In genomic region chr3:29707467-29707866, GRCm38 (mm10) we compare ENCODE assay signal across 32 mouse cellular contexts.
"Had no signal": no experiment of that assay in that cellular context is flagged by ENCODE, and none has a peak within 500 bp of the region (broad histone marks: within the 10 kb centered on the region; RNA-seq: fewer than 3 reads in every experiment).

No protein-coding gene starts in this region.

- H3K4me3 ChIP-seq: limb, embryonic 10.5 days; limb, embryonic 12.5 days; limb, embryonic 13.5 days; limb, embryonic 15.5 days; liver, embryonic 12.5 days; liver, embryonic 13.5 days; liver, embryonic 15.5 days; lung, embryonic 15.5 days; megakaryocyte, embryonic 14.5 days; midbrain, embryonic 10.5 days; midbrain, embryonic 12.5 days; midbrain, embryonic 13.5 days; midbrain, embryonic 15.5 days; myocyte; neural tube, embryonic 12.5 days had no signal

- ATAC-seq: liver, embryonic 12.5 days; liver, postnatal 0 days; lung, postnatal 0 days; midbrain, embryonic 13.5 days; midbrain, embryonic 15.5 days; midbrain, embryonic 16.5 days had no signal

- H3K4me1 ChIP-seq: limb, embryonic 10.5 days; limb, embryonic 12.5 days; limb, embryonic 13.5 days; limb, embryonic 15.5 days; liver, embryonic 12.5 days; liver, embryonic 13.5 days; liver, embryonic 15.5 days; lung, embryonic 15.5 days; megakaryocyte, embryonic 14.5 days; midbrain, embryonic 12.5 days; midbrain, embryonic 13.5 days; midbrain, embryonic 15.5 days; neural tube, embryonic 12.5 days had no signal

- H3K27ac ChIP-seq: limb, embryonic 10.5 days; limb, embryonic 12.5 days; limb, embryonic 13.5 days; limb, embryonic 15.5 days; liver, embryonic 12.5 days; liver, embryonic 13.5 days; liver, embryonic 14.5 days; liver, embryonic 15.5 days; lung, embryonic 15.5 days; macrophage; midbrain, embryonic 10.5 days; midbrain, embryonic 12.5 days; midbrain, embryonic 13.5 days; midbrain, embryonic 15.5 days; neural tube, embryonic 12.5 days had no signal

- H3K4me2 ChIP-seq: limb, embryonic 12.5 days; limb, embryonic 13.5 days; limb, embryonic 15.5 days; liver, embryonic 11.5 days; liver, embryonic 12.5 days; liver, embryonic 13.5 days; liver, embryonic 15.5 days; lung, embryonic 14.5 days; lung, embryonic 15.5 days; midbrain, embryonic 11.5 days; midbrain, embryonic 12.5 days; midbrain, embryonic 13.5 days; midbrain, embryonic 15.5 days; neural tube, embryonic 12.5 days had no signal

- H3K36me3 ChIP-seq: limb, embryonic 10.5 days; limb, embryonic 12.5 days; limb, embryonic 13.5 days; limb, embryonic 15.5 days; liver, embryonic 12.5 days; liver, embryonic 13.5 days; liver, embryonic 15.5 days; lung, embryonic 15.5 days; midbrain, embryonic 10.5 days; midbrain, embryonic 12.5 days; midbrain, embryonic 13.5 days; midbrain, embryonic 15.5 days; neural tube, embryonic 12.5 days had no signal

- H3K9me3 ChIP-seq: limb, embryonic 10.5 days; limb, embryonic 12.5 days; limb, embryonic 13.5 days; limb, embryonic 15.5 days; liver, embryonic 12.5 days; liver, embryonic 13.5 days; liver, embryonic 15.5 days; lung, embryonic 15.5 days; megakaryocyte, embryonic 14.5 days; midbrain, embryonic 10.5 days; midbrain, embryonic 12.5 days; midbrain, embryonic 13.5 days; midbrain, embryonic 15.5 days; neural tube, embryonic 12.5 days had no signal

- H3K27me3 ChIP-seq: limb, embryonic 12.5 days; limb, embryonic 13.5 days; limb, embryonic 15.5 days; liver, embryonic 12.5 days; liver, embryonic 13.5 days; liver, embryonic 15.5 days; lung, embryonic 15.5 days; megakaryocyte, embryonic 14.5 days; midbrain, embryonic 12.5 days; midbrain, embryonic 13.5 days; midbrain, embryonic 15.5 days; neural tube, embryonic 12.5 days had no signal

- DNase-seq: left cerebral cortex, postnatal 4 days; liver; liver, embryonic 13.5 days; liver, postnatal 0 days; lung, adult 18-20 months; lung, adult 2 months; lung, embryonic 14.5 days; lung, postnatal 10 days; lung, postnatal 14 days; lung, postnatal 36 days; lung, postnatal 4 days; midbrain, embryonic 14.5 days had no signal

- H3K9ac ChIP-seq: limb, embryonic 12.5 days; limb, embryonic 13.5 days; limb, embryonic 15.5 days; liver, embryonic 12.5 days; liver, embryonic 13.5 days; liver, embryonic 14.5 days; liver, embryonic 15.5 days; liver, postnatal 0 days; lung, embryonic 14.5 days; lung, embryonic 15.5 days; midbrain, embryonic 12.5 days; midbrain, embryonic 13.5 days; midbrain, embryonic 15.5 days; neural tube, embryonic 12.5 days had no signal
